Mouse (Mus musculus): ENCODE measurements at regions not wholly inside any gene's neighbourhood (a gene's known extent, or its start where the extent isn't known, plus 50 kb on each side); places are given as distances from the start of the nearest gene placed in this dataset.

DNA sequence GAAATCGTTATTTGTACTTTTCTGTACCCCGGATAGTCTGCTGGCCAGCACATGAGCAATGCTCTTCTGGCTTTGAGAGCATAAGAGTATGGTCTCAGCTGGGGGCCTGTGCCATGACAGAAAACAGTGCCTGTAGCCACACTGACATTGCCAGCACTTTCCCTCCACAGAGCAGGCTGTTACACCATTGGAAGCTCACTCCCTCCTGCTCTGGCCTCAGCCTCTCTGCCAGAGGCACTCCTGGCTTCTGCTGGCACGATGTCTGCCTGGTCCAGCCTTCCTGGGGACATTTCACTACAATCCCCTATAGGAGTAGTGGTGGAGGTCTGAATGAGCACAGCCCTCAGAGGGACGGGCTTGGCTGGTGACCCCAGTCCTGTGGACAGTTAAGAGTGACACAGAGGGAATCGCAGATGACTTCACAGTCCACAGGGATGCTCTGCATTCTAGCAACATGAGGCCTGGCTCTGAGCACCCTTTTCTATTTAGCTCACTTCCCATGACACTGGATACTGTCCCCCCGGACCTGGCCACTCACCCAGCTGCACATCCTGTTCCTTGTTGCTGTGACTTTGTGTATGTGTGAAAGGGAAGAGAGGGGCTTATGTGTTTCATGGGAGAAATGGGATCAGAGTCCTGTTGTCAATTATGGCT is 100.9 kb downstream of the Gas1 start:
- Histone ChIP-seq H3K27me3 (ENCODE audit: control insufficient read depth, insufficient read depth, low read length) (no peaks in the 10 kb centered on the region), H3K4me3 (ENCODE audit: low read depth, low read length) (no peak overlapping the region), H3K9me3 (ENCODE audit: control insufficient read depth, low read length) (no peaks in the 10 kb centered on the region), H3K9ac (ENCODE audit: low read length) (no peak overlapping the region), H3K4me1 (ENCODE audit: control insufficient read depth, insufficient read depth, low read length) (no peaks in the 10 kb centered on the region), H3K27ac (ENCODE audit: low read depth, low read length) (no peak overlapping the region), H3K4me2 (no peak overlapping the region), H3K36me3 (ENCODE audit: control insufficient read depth, insufficient read depth, low read length) (no peaks in the 10 kb centered on the region)
- 73% methylated on average over 6 of the region's 6 CpGs for whole genome bisulfite sequencing
- DNase-seq (ENCODE audit: low spot score, missing footprints) (no peak), ATAC-seq (ENCODE audit: low FRiP score) (no peak)

DNA sequence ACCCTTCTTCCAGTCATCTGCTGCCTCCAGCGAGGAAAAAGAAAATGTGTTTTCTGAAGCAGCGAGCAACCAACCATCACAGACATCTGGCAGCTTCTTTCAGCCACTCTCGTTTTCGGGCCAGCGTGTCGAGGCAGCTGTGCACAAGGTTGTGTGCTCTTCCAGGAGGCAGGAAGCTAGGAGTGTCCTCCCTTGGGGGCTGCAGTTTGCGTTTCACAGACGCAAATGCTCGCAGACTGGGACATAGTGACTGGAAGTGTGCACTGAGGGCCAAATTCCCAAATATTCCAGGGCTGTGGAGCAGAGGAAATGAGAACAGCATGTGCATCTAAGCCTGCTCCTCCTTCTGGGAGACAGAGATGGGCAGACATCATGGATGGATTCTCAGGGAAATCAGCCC is 105.6 kb downstream of the Gas1 start:
- Histone ChIP-seq H3K4me1 (ENCODE audit: control insufficient read depth, insufficient read depth, low read length) (no peaks in the 10 kb centered on the region), H3K27ac (ENCODE audit: low read depth, low read length) (no peak overlapping the region), H3K36me3 (ENCODE audit: control insufficient read depth, insufficient read depth, low read length) (no peaks in the 10 kb centered on the region), H3K9ac (ENCODE audit: low read length) (no peak overlapping the region), H3K27me3 (ENCODE audit: control insufficient read depth, insufficient read depth, low read length) (no peaks in the 10 kb centered on the region), H3K4me2 (no peak overlapping the region), H3K9me3 (ENCODE audit: control insufficient read depth, low read length) (no peaks in the 10 kb centered on the region), H3K4me3 (ENCODE audit: low read depth, low read length) (no peak overlapping the region)
- no peak for ATAC-seq (ENCODE audit: low FRiP score)
- no peak for DNase-seq (ENCODE audit: low spot score, missing footprints)
- 67% methylated on average over 9 of the region's 9 CpGs for WGBS

DNA sequence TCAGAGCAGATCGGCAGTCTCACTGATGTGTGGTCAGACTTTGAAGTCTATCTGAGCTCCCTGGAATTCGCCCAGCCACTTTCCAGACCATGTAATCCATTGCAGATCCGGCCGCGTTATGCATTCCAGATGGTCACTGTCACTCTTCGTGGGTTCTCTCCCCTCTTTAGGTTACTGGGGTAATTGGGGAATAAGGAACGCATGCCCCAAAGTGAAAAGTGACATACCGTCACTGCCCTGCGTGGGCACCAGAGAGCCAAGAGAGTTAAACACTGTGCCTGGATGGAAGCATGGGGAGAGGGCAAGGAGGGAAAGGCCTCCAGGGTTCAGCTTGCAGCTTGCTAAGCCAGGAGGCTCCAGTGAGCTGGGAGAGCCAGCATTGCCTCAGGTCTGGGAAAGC is 108.0 kb downstream of the Gas1 start:
- H3K9ac ChIP-seq (ENCODE audit: low read length), result no peak overlapping the region
- no peak overlapping the region for H3K4me3 ChIP-seq (ENCODE audit: low read depth, low read length)
- H3K36me3 ChIP-seq (ENCODE audit: control insufficient read depth, insufficient read depth, low read length), result no peaks in the 10 kb centered on the region
- no peak overlapping the region for H3K4me2 ChIP-seq
- no peak for ATAC-seq (ENCODE audit: low FRiP score)
- H3K4me1 ChIP-seq (ENCODE audit: control insufficient read depth, insufficient read depth, low read length), result no peaks in the 10 kb centered on the region
- no peaks in the 10 kb centered on the region for H3K27me3 ChIP-seq (ENCODE audit: control insufficient read depth, insufficient read depth, low read length)
- no peak overlapping the region for H3K27ac ChIP-seq (ENCODE audit: low read depth, low read length)
- DNase-seq (ENCODE audit: low spot score, missing footprints), result no peak
- H3K9me3 ChIP-seq (ENCODE audit: control insufficient read depth, low read length), result no peaks in the 10 kb centered on the region
- 63% methylated on average over 9 of the region's 9 CpGs for WGBS

DNA sequence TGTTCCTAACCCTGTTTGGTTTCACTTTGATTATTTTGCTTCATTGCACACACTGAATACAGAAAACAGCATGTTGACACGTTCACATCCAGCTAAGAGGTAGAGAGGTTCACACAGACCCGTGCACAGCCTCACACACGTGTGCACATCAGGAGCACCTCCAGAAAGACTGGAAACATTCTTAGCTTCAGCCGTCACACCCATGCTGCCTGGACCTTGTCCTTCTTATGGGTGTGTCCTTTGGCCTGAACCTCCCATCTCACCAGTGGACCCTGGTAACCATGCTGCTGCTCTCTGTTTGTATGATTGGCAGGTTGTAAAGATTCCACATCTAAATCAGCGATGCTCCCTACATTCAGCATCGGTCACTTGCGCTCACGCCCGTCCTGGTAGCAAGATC is 109.8 kb downstream of the Gas1 start:
- Histone ChIP-seq H3K4me2 (no peak overlapping the region), H3K9ac (ENCODE audit: low read length) (no peak overlapping the region), H3K27ac (ENCODE audit: low read depth, low read length) (no peak overlapping the region), H3K4me1 (ENCODE audit: control insufficient read depth, insufficient read depth, low read length) (no peaks in the 10 kb centered on the region), H3K9me3 (ENCODE audit: control insufficient read depth, low read length) (no peaks in the 10 kb centered on the region), H3K4me3 (ENCODE audit: low read depth, low read length) (no peak overlapping the region), H3K36me3 (ENCODE audit: control insufficient read depth, insufficient read depth, low read length) (no peaks in the 10 kb centered on the region), H3K27me3 (ENCODE audit: control insufficient read depth, insufficient read depth, low read length) (no peaks in the 10 kb centered on the region)
- DNase-seq (ENCODE audit: low spot score, missing footprints), result no peak
- 83% methylated on average over 9 of the region's 9 CpGs for WGBS
- ATAC-seq (ENCODE audit: low FRiP score), result no peak

DNA sequence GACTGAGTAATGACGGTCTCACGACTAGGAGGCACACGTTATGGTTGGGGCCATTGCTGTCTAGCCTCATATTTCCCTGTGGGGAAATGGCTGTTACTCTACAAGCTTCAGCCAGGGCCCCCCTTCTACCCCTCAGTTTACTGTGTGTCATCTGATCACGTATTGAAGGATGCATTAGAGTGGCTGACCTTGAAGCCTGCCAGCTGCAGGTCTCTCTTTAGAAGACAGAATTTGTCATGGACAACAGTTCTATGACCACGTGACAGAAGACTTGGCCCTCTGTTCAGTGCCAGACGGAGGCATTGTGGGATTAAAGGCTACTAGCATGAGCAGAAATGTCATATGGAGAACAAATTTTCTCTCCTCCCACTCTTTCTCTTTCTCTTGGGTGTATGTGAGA is 115.6 kb downstream of the Gas1 start:
- H3K4me1 ChIP-seq (ENCODE audit: control insufficient read depth, insufficient read depth, low read length), result no peaks in the 10 kb centered on the region; the same call in 1 of the 2 replicates
- no peaks in the 10 kb centered on the region for H3K27me3 ChIP-seq (ENCODE audit: control insufficient read depth, insufficient read depth, low read length)
- H3K4me3 ChIP-seq (ENCODE audit: low read depth, low read length), result no peak overlapping the region
- ATAC-seq (ENCODE audit: low FRiP score) (no peak), DNase-seq (ENCODE audit: low spot score, missing footprints) (no peak)
- no peak overlapping the region for H3K27ac ChIP-seq (ENCODE audit: low read depth, low read length)
- no peak overlapping the region for H3K4me2 ChIP-seq
- H3K9me3 ChIP-seq (ENCODE audit: control insufficient read depth, low read length), result no peaks in the 10 kb centered on the region
- H3K9ac ChIP-seq (ENCODE audit: low read length), result no peak overlapping the region
- WGBS, result 85% methylated on average over 6 of the region's 6 CpGs
- no peaks in the 10 kb centered on the region for H3K36me3 ChIP-seq (ENCODE audit: control insufficient read depth, insufficient read depth, low read length)

DNA sequence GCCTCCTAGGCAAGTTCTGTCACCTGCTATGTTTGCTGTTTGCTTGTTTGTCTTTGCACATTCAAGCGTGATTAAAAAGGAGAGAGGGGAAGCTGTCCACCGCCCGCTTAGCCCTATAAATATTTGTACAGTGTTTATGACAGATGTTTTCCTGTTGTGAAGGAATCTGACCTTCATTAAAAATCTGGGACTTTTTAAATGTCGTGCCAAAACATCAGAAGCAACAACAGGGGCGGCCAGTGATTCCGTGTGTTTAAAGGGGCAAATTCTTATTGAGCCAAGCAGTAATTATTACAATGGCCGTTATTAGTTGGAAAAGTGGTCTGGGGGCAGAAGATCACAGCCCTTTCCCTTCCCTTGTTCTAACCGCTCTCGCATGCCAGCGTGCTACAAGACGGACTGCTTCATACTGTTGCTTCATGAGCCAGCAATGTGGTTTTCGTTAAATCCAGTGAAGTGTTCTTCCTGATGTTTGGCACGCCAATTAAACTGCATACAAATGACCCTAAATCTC is 119.3 kb downstream of the Gas1 start:
- DNase-seq (ENCODE audit: low spot score, missing footprints) (no peak), ATAC-seq (ENCODE audit: low FRiP score) (no peak)
- Histone ChIP-seq H3K9me3 (ENCODE audit: control insufficient read depth, low read length) (no peaks in the 10 kb centered on the region), H3K4me2 (no peak overlapping the region), H3K4me3 (ENCODE audit: low read depth, low read length) (no peak overlapping the region), H3K4me1 (ENCODE audit: control insufficient read depth, insufficient read depth, low read length) (no peaks in the 10 kb centered on the region; the same call in 1 of the 2 replicates), H3K36me3 (ENCODE audit: control insufficient read depth, insufficient read depth, low read length) (no peaks in the 10 kb centered on the region), H3K27ac (ENCODE audit: low read depth, low read length) (no peak overlapping the region), H3K9ac (ENCODE audit: low read length) (no peak overlapping the region), H3K27me3 (ENCODE audit: control insufficient read depth, insufficient read depth, low read length) (no peaks in the 10 kb centered on the region; the same call in 1 of the 2 replicates)
- WGBS, result 57% methylated on average over 13 of the region's 13 CpGs

DNA sequence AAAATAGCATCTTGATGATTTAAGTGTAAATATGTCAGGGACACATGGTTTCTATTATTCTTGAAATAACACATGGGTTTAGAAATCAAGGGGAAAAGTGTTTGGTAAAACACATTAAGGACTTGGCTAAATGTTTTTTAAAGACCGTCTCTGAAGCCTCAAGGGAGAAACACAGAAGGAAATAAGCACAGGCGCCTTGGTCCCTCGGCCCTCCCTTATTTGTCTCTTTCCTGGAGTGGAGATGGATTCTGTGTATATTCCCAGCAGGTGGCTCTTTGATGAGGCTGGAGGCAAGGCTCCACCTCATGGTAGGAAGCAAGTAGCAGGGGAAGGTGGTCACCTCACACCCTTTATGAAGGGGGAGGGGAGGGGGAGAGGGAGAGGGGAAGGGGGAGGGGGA is 122.6 kb downstream of the Gas1 start:
- no peak overlapping the region for H3K4me3 ChIP-seq (ENCODE audit: low read depth, low read length)
- ATAC-seq (ENCODE audit: low FRiP score) (no peak), DNase-seq (ENCODE audit: low spot score, missing footprints) (no peak)
- H3K4me1 ChIP-seq (ENCODE audit: control insufficient read depth, insufficient read depth, low read length), result no peaks in the 10 kb centered on the region; the same call in 1 of the 2 replicates
- H3K9ac ChIP-seq (ENCODE audit: low read length), result no peak overlapping the region
- no peak overlapping the region for H3K4me2 ChIP-seq
- 73% methylated on average over 3 of the region's 3 CpGs for WGBS
- H3K9me3 ChIP-seq (ENCODE audit: control insufficient read depth, low read length), result no peaks in the 10 kb centered on the region
- no peaks in the 10 kb centered on the region for H3K36me3 ChIP-seq (ENCODE audit: control insufficient read depth, insufficient read depth, low read length)
- no peak overlapping the region for H3K27ac ChIP-seq (ENCODE audit: low read depth, low read length)
- no peaks in the 10 kb centered on the region; the same call in 1 of the 2 replicates for H3K27me3 ChIP-seq (ENCODE audit: control insufficient read depth, insufficient read depth, low read length)

DNA sequence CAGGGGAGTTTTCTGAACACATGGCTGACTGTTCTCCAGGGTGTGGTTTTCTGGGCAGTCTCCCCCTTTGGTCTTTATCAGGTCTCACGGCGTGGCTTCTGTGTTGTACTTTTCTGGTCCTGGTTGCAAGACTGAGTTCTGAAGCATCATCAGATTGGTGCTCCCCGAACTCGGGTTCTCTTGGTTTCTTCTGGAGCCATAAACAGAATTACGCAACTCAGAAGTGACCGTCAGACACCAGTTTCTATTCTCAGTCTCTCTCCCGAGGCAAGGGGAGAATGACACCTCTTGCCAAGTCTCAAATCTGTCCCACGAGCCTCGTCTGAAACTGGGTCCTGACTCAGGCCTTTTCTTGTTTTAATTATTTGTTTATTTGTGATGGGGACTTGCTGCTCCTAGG is 123.1 kb downstream of the Gas1 start:
- WGBS, result 84% methylated on average over 9 of the region's 9 CpGs
- Histone ChIP-seq H3K36me3 (ENCODE audit: control insufficient read depth, insufficient read depth, low read length) (no peaks in the 10 kb centered on the region), H3K27me3 (ENCODE audit: control insufficient read depth, insufficient read depth, low read length) (no peaks in the 10 kb centered on the region; the same call in 1 of the 2 replicates), H3K27ac (ENCODE audit: low read depth, low read length) (no peak overlapping the region), H3K4me1 (ENCODE audit: control insufficient read depth, insufficient read depth, low read length) (no peaks in the 10 kb centered on the region; the same call in 1 of the 2 replicates), H3K4me3 (ENCODE audit: low read depth, low read length) (no peak overlapping the region), H3K9me3 (ENCODE audit: control insufficient read depth, low read length) (no peaks in the 10 kb centered on the region), H3K4me2 (no peak overlapping the region), H3K9ac (ENCODE audit: low read length) (no peak overlapping the region)
- ATAC-seq (ENCODE audit: low FRiP score), result no peak
- no peak for DNase-seq (ENCODE audit: low spot score, missing footprints)

DNA sequence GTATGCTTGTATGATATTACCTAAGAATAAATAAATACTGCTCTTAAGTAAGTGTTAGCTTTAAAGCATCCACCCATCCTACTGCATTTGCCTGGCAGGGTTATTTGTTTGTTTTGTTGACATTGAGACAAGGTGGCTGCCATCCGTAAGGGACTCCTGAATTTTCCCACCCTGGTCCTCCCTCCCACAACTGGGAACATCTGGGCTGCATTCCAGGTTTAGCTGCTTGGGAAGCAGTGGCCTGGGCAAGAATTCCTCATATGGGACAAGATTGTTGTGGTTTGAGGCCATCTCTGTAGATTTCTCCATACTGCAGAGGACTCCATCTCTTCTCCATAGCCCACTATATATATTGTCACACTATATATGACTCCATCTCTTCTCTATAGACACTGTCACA is 125.3 kb downstream of the Gas1 start:
- Histone ChIP-seq H3K9ac (ENCODE audit: low read length) (no peak overlapping the region), H3K27ac (ENCODE audit: low read depth, low read length) (no peak overlapping the region), H3K4me1 (ENCODE audit: control insufficient read depth, insufficient read depth, low read length) (no peaks in the 10 kb centered on the region), H3K4me2 (no peak overlapping the region), H3K27me3 (ENCODE audit: control insufficient read depth, insufficient read depth, low read length) (no peaks in the 10 kb centered on the region; the same call in 1 of the 2 replicates), H3K36me3 (ENCODE audit: control insufficient read depth, insufficient read depth, low read length) (no peaks in the 10 kb centered on the region), H3K4me3 (ENCODE audit: low read depth, low read length) (no peak overlapping the region), H3K9me3 (ENCODE audit: control insufficient read depth, low read length) (no peaks in the 10 kb centered on the region)
- DNase-seq (ENCODE audit: low spot score, missing footprints) (no peak), ATAC-seq (ENCODE audit: low FRiP score) (no peak)
- 92% methylated on average over 1 of the region's 1 CpGs for WGBS
